Mouse (Mus musculus) megakaryocyte progenitor cell, adult 5-6 weeks (primary cell): ENCODE measurements around the gene Top2a. TPM values are rescaled to one million over a fixed set of nuclear protein-coding genes. Genes with fewer than 3 reads are reported as not detected.
A peak's percentile ranks its signal among the peaks of the same experiment; 100 is the strongest.

Experiments
- ATAC-seq: replicated peaks from 2 replicates; pipeline ENCODE4 v1.8.0; 2016; ENCODE audit warnings: mild to moderate bottlenecking, moderate TSS enrichment, inconsistent platforms; ENCODE audit not compliant: poor library complexity
- total RNA-seq, 2 experiments: library from RNA; stranded (forward) in 1 of 2; stranded (reverse) in 1 of 2; fragments of 157-497, 149-512 nt in 1 of 2; fragments of 200-1000 nt in 1 of 2; gene quantifications; 2 replicates each; pipeline versions ENCODE4 v1.2.3 to v1.2.4; 2015 to 2017

Top2a gene
- total RNA-seq, 2 experiments from 2014 or later, result 284 to 584 TPM

- peak; percentile 27 for ATAC-seq
Measured at GRCm38 (mm10) chr11:99041841-99042780, 18.1 kb upstream of the Top2a start.

GRCm38 (mm10) chr11:99041051-99041729 is 17.2 kb upstream of the Top2a start, which contains the start of gene Igfbp4:
Gene Igfbp4 (plus strand): TSS chr11:99041244.
- peak; percentile 11 for ATAC-seq

- ATAC-seq, result no peak
Measured at GRCm38 (mm10) chr11:99040346-99040974, 16.5 kb upstream of the Top2a start.

GRCm38 (mm10) chr11:99039782-99040181 is 15.8 kb upstream of the Top2a start:
- peak; percentile 67 for ATAC-seq

GRCm38 (mm10) chr11:99036254-99036653 is 12.3 kb upstream of the Top2a start:
- ATAC-seq, result 0 out of 2 replicates have a peak, but pooled peaks have one; percentile 3

GRCm38 (mm10) chr11:99035350-99035749 is 11.4 kb upstream of the Top2a start:
- peak; percentile 48 for ATAC-seq

- no peak for ATAC-seq
Measured at GRCm38 (mm10) chr11:99026899-99027440, 3.0 kb upstream of the Top2a start.

GRCm38 (mm10) chr11:99025878-99026277 is 1.9 kb upstream of the Top2a start:
- ATAC-seq, result no peak

GRCm38 (mm10) chr11:99024468-99025134 is 612 bp upstream of the Top2a start:
- no peak for ATAC-seq

GRCm38 (mm10) chr11:99023094-99023493 is 895 bp downstream of the Top2a start:
- ATAC-seq, result no peak

- ATAC-seq, result no peak
Measured at GRCm38 (mm10) chr11:99022384-99022933, 1.5 kb downstream of the Top2a start.

- ATAC-seq, result no peak
Measured at GRCm38 (mm10) chr11:99019844-99020243, 4.1 kb downstream of the Top2a start.

- no peak for ATAC-seq
Measured at GRCm38 (mm10) chr11:99013856-99014255, 10.1 kb downstream of the Top2a start.

GRCm38 (mm10) chr11:99010706-99011105 is 13.3 kb downstream of the Top2a start:
- no peak for ATAC-seq

GRCm38 (mm10) chr11:99010124-99010523 is 13.9 kb downstream of the Top2a start:
- ATAC-seq, result peak; percentile 60

- ATAC-seq, result no peak
Measured at GRCm38 (mm10) chr11:99006788-99007187, 17.2 kb downstream of the Top2a start.

GRCm38 (mm10) chr11:98999243-98999642 is 24.7 kb downstream of the Top2a start:
- ATAC-seq, result no peak

- no peak for ATAC-seq
Measured at GRCm38 (mm10) chr11:98998776-98999175, 25.2 kb downstream of the Top2a start.

GRCm38 (mm10) chr11:98997659-98998058 is 26.3 kb downstream of the Top2a start:
- ATAC-seq, result no peak

- no peak for ATAC-seq
Measured at GRCm38 (mm10) chr11:98995987-98996386, 28.0 kb downstream of the Top2a start.
